Mouse (Mus musculus): ENCODE data around the gene Olfr561. TPM values are rescaled to one million over a fixed set of nuclear protein-coding genes. Genes with fewer than 3 reads are reported as not detected.

Gene Olfr561
- not detected in 2 replicates for polyA plus RNA-seq (2015; fragmentation: Nextera tagmentation; extraction: Ambion mirVana)

DNA sequence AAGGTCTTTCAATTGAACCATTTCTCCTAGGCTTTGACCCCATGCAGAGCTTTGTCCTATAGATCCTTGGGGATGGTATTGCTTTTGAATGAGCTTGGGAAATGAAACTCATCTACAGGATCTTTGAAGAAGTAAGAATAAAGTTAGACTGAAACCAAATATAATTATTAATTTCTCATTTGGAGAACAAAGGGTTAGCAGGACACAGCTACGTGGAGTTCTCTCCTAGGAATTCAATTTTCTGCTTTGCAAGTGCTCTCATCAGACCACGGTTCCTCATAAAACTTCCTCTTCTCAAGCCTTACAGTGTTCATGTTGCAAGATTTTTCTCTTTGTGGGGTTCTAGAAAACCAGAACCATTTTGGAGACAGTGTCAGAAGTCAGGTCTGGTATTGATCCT, at the start of gene Olfr561:
Gene Olfr561 (plus strand): TSS at position 301 of the 400 bp plus-strand sequence.

GRCm38 (mm10) chr7:102727391-102727790, 43.6 kb upstream of the Olfr561 start, which contains the start of gene Olfr559:
TSS of gene Olfr559 (minus strand) at chr7:102727491.

DNA sequence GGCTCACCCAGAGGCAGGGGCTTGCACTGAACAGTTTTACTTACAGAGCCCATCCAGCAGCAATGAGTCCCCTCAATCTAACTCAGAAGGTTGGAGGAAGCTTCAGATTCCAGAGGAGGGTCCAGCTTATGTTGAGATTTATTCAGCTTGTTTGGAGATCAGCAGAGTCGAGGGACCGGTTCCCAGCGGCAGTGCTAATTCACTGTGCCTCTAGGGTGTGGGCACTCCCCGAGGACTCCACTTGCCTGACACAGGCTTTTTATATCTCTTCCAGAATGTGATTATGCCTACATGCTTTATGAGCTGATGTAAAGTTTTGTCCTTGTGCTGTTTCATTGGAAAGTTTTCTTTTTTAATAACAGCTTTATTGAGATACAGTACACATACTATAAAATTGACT, 11.8 kb upstream of the Olfr561 start, which contains the start of the genes Olfr560 and Olfr78:
Gene Olfr560 (minus strand): TSS at position 101 of the 400 bp plus-strand sequence.
Gene Olfr78 (minus strand): TSS at position 206 of the 400 bp plus-strand sequence.

DNA sequence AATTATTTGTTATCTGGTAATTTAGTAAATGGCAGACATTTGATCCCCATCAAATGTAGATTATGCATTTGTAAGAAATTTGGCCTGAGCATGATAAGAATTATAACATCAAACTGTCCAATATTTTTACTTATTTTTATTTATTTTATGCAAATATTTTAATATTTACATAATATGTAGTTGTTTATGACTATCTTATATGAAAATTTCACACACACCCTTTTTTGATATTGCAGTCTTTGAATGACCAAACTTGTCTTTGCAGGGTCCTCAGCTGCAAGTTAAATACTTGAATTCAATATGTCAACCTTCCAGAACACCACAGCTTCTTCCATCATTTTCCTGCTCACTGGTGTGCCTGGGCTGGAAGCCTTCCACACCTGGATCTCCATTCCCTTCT, 32.2 kb downstream of the Olfr561 start, which contains the start of gene Olfr564:
Gene Olfr564 (plus strand): TSS at position 301 of the 400 bp plus-strand sequence.

Other genes with a start within 250 kb of the Olfr561 start
- gene Olfr547, start 236.5 kb upstream of the Olfr561 start, polyA plus RNA-seq (2015; fragmentation: Nextera tagmentation; extraction: Ambion mirVana) = not detected in 2 replicates
- gene Olfr548-ps1, start 230.3 kb upstream of the Olfr561 start, polyA plus RNA-seq (2015; fragmentation: Nextera tagmentation; extraction: Ambion mirVana) = not detected in 2 replicates
- gene Olfr549, start 221.4 kb upstream of the Olfr561 start, polyA plus RNA-seq (2015; fragmentation: Nextera tagmentation; extraction: Ambion mirVana) = not detected in 2 replicates
- gene Trim21, start 205.7 kb upstream of the Olfr561 start, polyA plus RNA-seq (2015; fragmentation: Nextera tagmentation; extraction: Ambion mirVana) = 0.22 and 0.38 TPM in 2 replicates
- gene Olfr550, start 199.8 kb upstream of the Olfr561 start, polyA plus RNA-seq (2015; fragmentation: Nextera tagmentation; extraction: Ambion mirVana) = not detected in 2 replicates
- gene Olfr551, start 179.3 kb upstream of the Olfr561 start, polyA plus RNA-seq (2015; fragmentation: Nextera tagmentation; extraction: Ambion mirVana) = not detected in 2 replicates
- gene Olfr552, start 173.5 kb upstream of the Olfr561 start, polyA plus RNA-seq (2015; fragmentation: Nextera tagmentation; extraction: Ambion mirVana) = not detected in 2 replicates
- gene Olfr553, start 153.0 kb upstream of the Olfr561 start, polyA plus RNA-seq (2015; fragmentation: Nextera tagmentation; extraction: Ambion mirVana) = not detected in 2 replicates
- gene Olfr554, start 132.8 kb upstream of the Olfr561 start, polyA plus RNA-seq (2015; fragmentation: Nextera tagmentation; extraction: Ambion mirVana) = not detected in 2 replicates
- not detected in 2 replicates for gene Olfr555, start 112.4 kb upstream of the Olfr561 start, polyA plus RNA-seq (2015; fragmentation: Nextera tagmentation; extraction: Ambion mirVana)
- gene Olfr556, start 106.3 kb upstream of the Olfr561 start, polyA plus RNA-seq (2015; fragmentation: Nextera tagmentation; extraction: Ambion mirVana) = not detected in 2 replicates
- 5.5 and 9.0 TPM in 2 replicates for gene Trim68, start 83.9 kb upstream of the Olfr561 start, polyA plus RNA-seq (2015; fragmentation: Nextera tagmentation; extraction: Ambion mirVana)
- gene Olfr557, start 75.3 kb upstream of the Olfr561 start, polyA plus RNA-seq (2015; fragmentation: Nextera tagmentation; extraction: Ambion mirVana) = not detected in 2 replicates
- gene Olfr558, start 69.0 kb upstream of the Olfr561 start, polyA plus RNA-seq (2015; fragmentation: Nextera tagmentation; extraction: Ambion mirVana) = 0.17 and 0.25 TPM in 2 replicates
- not detected in 2 replicates for gene Olfr33, start 52.2 kb upstream of the Olfr561 start, polyA plus RNA-seq (2015; fragmentation: Nextera tagmentation; extraction: Ambion mirVana)
- gene Olfr559, start 43.7 kb upstream of the Olfr561 start, polyA plus RNA-seq (2015; fragmentation: Nextera tagmentation; extraction: Ambion mirVana) = not detected in 2 replicates
- gene Olfr560, start 11.9 kb upstream of the Olfr561 start, polyA plus RNA-seq (2015; fragmentation: Nextera tagmentation; extraction: Ambion mirVana) = not detected in 2 replicates
- 0.12 and 0.17 TPM in 2 replicates for gene Olfr78, start 11.8 kb upstream of the Olfr561 start, polyA plus RNA-seq (2015; fragmentation: Nextera tagmentation; extraction: Ambion mirVana)
- gene Olfr564, start 32.3 kb downstream of the Olfr561 start, polyA plus RNA-seq (2015; fragmentation: Nextera tagmentation; extraction: Ambion mirVana) = not detected in 2 replicates
- gene Olfr566, start 87.5 kb downstream of the Olfr561 start, polyA plus RNA-seq (2015; fragmentation: Nextera tagmentation; extraction: Ambion mirVana) = not detected in 2 replicates
- not detected in 2 replicates for gene Olfr568, start 105.9 kb downstream of the Olfr561 start, polyA plus RNA-seq (2015; fragmentation: Nextera tagmentation; extraction: Ambion mirVana)
- not detected in 2 replicates for gene Olfr569, start 119.7 kb downstream of the Olfr561 start, polyA plus RNA-seq (2015; fragmentation: Nextera tagmentation; extraction: Ambion mirVana)
- not detected in 2 replicates for gene Olfr570, start 123.4 kb downstream of the Olfr561 start, polyA plus RNA-seq (2015; fragmentation: Nextera tagmentation; extraction: Ambion mirVana)
- gene Olfr571, start 146.3 kb downstream of the Olfr561 start, polyA plus RNA-seq (2015; fragmentation: Nextera tagmentation; extraction: Ambion mirVana) = not detected in 2 replicates
- not detected in 2 replicates for gene Olfr572, start 153.2 kb downstream of the Olfr561 start, polyA plus RNA-seq (2015; fragmentation: Nextera tagmentation; extraction: Ambion mirVana)
- gene Olfr573-ps1, start 171.4 kb downstream of the Olfr561 start, polyA plus RNA-seq (2015; fragmentation: Nextera tagmentation; extraction: Ambion mirVana) = not detected in 2 replicates
- not detected in 2 replicates for gene Olfr574, start 177.2 kb downstream of the Olfr561 start, polyA plus RNA-seq (2015; fragmentation: Nextera tagmentation; extraction: Ambion mirVana)
- not detected in 2 replicates for gene Olfr575, start 187.6 kb downstream of the Olfr561 start, polyA plus RNA-seq (2015; fragmentation: Nextera tagmentation; extraction: Ambion mirVana)
- gene Olfr576, start 191.4 kb downstream of the Olfr561 start, polyA plus RNA-seq (2015; fragmentation: Nextera tagmentation; extraction: Ambion mirVana) = not detected in 2 replicates
- gene Olfr577, start 204.7 kb downstream of the Olfr561 start, polyA plus RNA-seq (2015; fragmentation: Nextera tagmentation; extraction: Ambion mirVana) = not detected in 2 replicates
- not detected in 2 replicates for gene Olfr578, start 218.1 kb downstream of the Olfr561 start, polyA plus RNA-seq (2015; fragmentation: Nextera tagmentation; extraction: Ambion mirVana)

Data from neural tube, postnatal 0 days (tissue).